Mouse (Mus musculus) E14TG2a.4 (cell line): ENCODE results near the gene Maml3.

Experiments used
- CTCF ChIP-seq: conservative IDR thresholded peaks from 2 replicates; pipeline ENCODE4 v1.5.1; 2014; ENCODE audit warnings: low read length
- NANOG ChIP-seq: IDR thresholded peaks from 2 replicates; pipeline ENCODE4 v1.6.1; 2014; ENCODE audit warnings: borderline replicate concordance, low read length, mixed read lengths
- POU5F1 ChIP-seq: IDR thresholded peaks from 2 replicates; pipeline ENCODE4 v1.6.1; 2014; ENCODE audit warnings: low read length, borderline replicate concordance

- no peak for TF ChIP-seq CTCF
- no peak for TF ChIP-seq POU5F1
- TF ChIP-seq NANOG: no peak
These were observed 263.7 kb downstream of the Maml3 start for GRCm38 (mm10) chr3:51841177-51841576.
